Mouse (Mus musculus): Measurements from ENCODE around the gene Klc2. TPM values are rescaled to one million over a fixed set of nuclear protein-coding genes. Genes with fewer than 3 reads are reported as not detected.

The Klc2 gene
- polyA plus RNA-seq, 1 experiment from 2014 or later: 18.1 TPM

GRCm38 (mm10) chr19:5067040-5067799 is 51.1 kb downstream of the Klc2 start:
- Histone ChIP-seq H3K36me3 (ENCODE audit: insufficient read depth, low read length) (no peaks in the 10 kb centered on the region), H3K9me3 (replicated peaks; ENCODE audit: low read length) (no peaks in the 10 kb centered on the region), H3K27me3 (ENCODE audit: insufficient read depth, low read length) (no peaks in the 10 kb centered on the region), H3K9ac (ENCODE audit: low read depth, low read length) (no peak overlapping the region), H3K4me3 (replicated peaks; ENCODE audit: low read depth, low read length) (peak overlapping the region; percentile 50; the same call in 1 of the 2 replicates), H3K27ac (peak overlapping the region; percentile 70), H3K4me2 (ENCODE audit: low read length) (peak overlapping the region; percentile 86), H3K4me1 (replicated peaks; ENCODE audit: insufficient read depth, low read length) (peaks cover 27% of the 10 kb centered on the region)
- DNase-seq (ENCODE audit: low spot score) (no peak), ATAC-seq (replicated peaks; ENCODE audit: low FRiP score, low read depth) (no peak)
- no peak for TF ChIP-seq CTCF (IDR thresholded peaks at IDR 0.05; ENCODE audit: low read depth)
- WGBS: 8% methylated on average over 15 of the region's 15 CpGs

GRCm38 (mm10) chr19:5065104-5065503 is 53.3 kb downstream of the Klc2 start:
- DNase-seq (ENCODE audit: low spot score): no peak
- H3K27ac ChIP-seq: no peak overlapping the region
- peaks cover 38% of the 10 kb centered on the region for H3K4me1 ChIP-seq (replicated peaks; ENCODE audit: insufficient read depth, low read length)
- ATAC-seq (replicated peaks; ENCODE audit: low FRiP score, low read depth): no peak
- no peaks in the 10 kb centered on the region for H3K27me3 ChIP-seq (ENCODE audit: insufficient read depth, low read length)
- no peak overlapping the region for H3K4me2 ChIP-seq (ENCODE audit: low read length)
- no peaks in the 10 kb centered on the region for H3K9me3 ChIP-seq (replicated peaks; ENCODE audit: low read length)
- no peaks in the 10 kb centered on the region for H3K36me3 ChIP-seq (ENCODE audit: insufficient read depth, low read length)
- no peak overlapping the region for H3K4me3 ChIP-seq (replicated peaks; ENCODE audit: low read depth, low read length)
- WGBS: 49% methylated on average over 7 of the region's 7 CpGs
- no peak for TF ChIP-seq CTCF (IDR thresholded peaks at IDR 0.05; ENCODE audit: low read depth)
- no peak overlapping the region for H3K9ac ChIP-seq (ENCODE audit: low read depth, low read length)

- ATAC-seq (replicated peaks; ENCODE audit: low FRiP score, low read depth): no peak
- no peak for TF ChIP-seq CTCF (IDR thresholded peaks at IDR 0.05; ENCODE audit: low read depth)
- Histone ChIP-seq H3K4me3 (replicated peaks; ENCODE audit: low read depth, low read length) (no peak overlapping the region), H3K9me3 (replicated peaks; ENCODE audit: low read length) (no peaks in the 10 kb centered on the region), H3K9ac (ENCODE audit: low read depth, low read length) (no peak overlapping the region), H3K27me3 (ENCODE audit: insufficient read depth, low read length) (no peaks in the 10 kb centered on the region), H3K4me1 (replicated peaks; ENCODE audit: insufficient read depth, low read length) (peaks cover 39% of the 10 kb centered on the region), H3K27ac (no peak overlapping the region), H3K36me3 (ENCODE audit: insufficient read depth, low read length) (no peaks in the 10 kb centered on the region), H3K4me2 (ENCODE audit: low read length) (no peak overlapping the region)
- WGBS: 59% methylated on average over 6 of the region's 6 CpGs
- DNase-seq (ENCODE audit: low spot score): no peak
Observed at GRCm38 (mm10) chr19:5062446-5062845, 55.9 kb downstream of the Klc2 start.

- DNase-seq (ENCODE audit: low spot score) (no peak), ATAC-seq (replicated peaks; ENCODE audit: low FRiP score, low read depth) (no peak)
- Histone ChIP-seq H3K9me3 (replicated peaks; ENCODE audit: low read length) (no peaks in the 10 kb centered on the region), H3K36me3 (ENCODE audit: insufficient read depth, low read length) (no peaks in the 10 kb centered on the region), H3K27ac (no peak overlapping the region), H3K27me3 (ENCODE audit: insufficient read depth, low read length) (no peaks in the 10 kb centered on the region), H3K4me3 (replicated peaks; ENCODE audit: low read depth, low read length) (no peak overlapping the region), H3K4me1 (replicated peaks; ENCODE audit: insufficient read depth, low read length) (peaks cover 35% of the 10 kb centered on the region), H3K4me2 (ENCODE audit: low read length) (no peak overlapping the region), H3K9ac (ENCODE audit: low read depth, low read length) (no peak overlapping the region)
- WGBS: 88% methylated on average over 5 of the region's 5 CpGs
- no peak for TF ChIP-seq CTCF (IDR thresholded peaks at IDR 0.05; ENCODE audit: low read depth)
Observed at GRCm38 (mm10) chr19:5062041-5062440, 56.3 kb downstream of the Klc2 start.

- Histone ChIP-seq H3K9ac (ENCODE audit: low read depth, low read length) (no peak overlapping the region), H3K4me3 (replicated peaks; ENCODE audit: low read depth, low read length) (no peak overlapping the region), H3K4me2 (ENCODE audit: low read length) (no peak overlapping the region), H3K9me3 (replicated peaks; ENCODE audit: low read length) (no peaks in the 10 kb centered on the region), H3K27me3 (ENCODE audit: insufficient read depth, low read length) (no peaks in the 10 kb centered on the region), H3K4me1 (replicated peaks; ENCODE audit: insufficient read depth, low read length) (peaks cover 32% of the 10 kb centered on the region), H3K27ac (peak overlapping the region; percentile 8), H3K36me3 (ENCODE audit: insufficient read depth, low read length) (no peaks in the 10 kb centered on the region)
- WGBS: 35% methylated on average over 5 of the region's 5 CpGs
- ATAC-seq (replicated peaks; ENCODE audit: low FRiP score, low read depth) (no peak), DNase-seq (ENCODE audit: low spot score) (no peak)
- no peak for TF ChIP-seq CTCF (IDR thresholded peaks at IDR 0.05; ENCODE audit: low read depth)
Observed at GRCm38 (mm10) chr19:5060365-5061330, 57.7 kb downstream of the Klc2 start.

Data from kidney, postnatal 0 days (tissue).